Mouse (Mus musculus): ENCODE data around the gene Unc13a.

Unc13a gene

GRCm38 (mm10) chr8:71612141-71612540 is 59.4 kb downstream of the Unc13a start:
- no peak for DNase-seq

- DNase-seq: peak; percentile 97
Measured at GRCm38 (mm10) chr8:71610822-71611651, 60.5 kb downstream of the Unc13a start, which contains the start of gene Colgalt1. Gene Colgalt1 (plus strand): TSS chr8:71610998.

GRCm38 (mm10) chr8:71604021-71604420 is 67.5 kb downstream of the Unc13a start:
- no peak for DNase-seq

- DNase-seq: no peak
Measured at GRCm38 (mm10) chr8:71602666-71603334, 68.8 kb downstream of the Unc13a start.

- DNase-seq: peak; percentile 64
Measured at GRCm38 (mm10) chr8:71601939-71602665, 69.5 kb downstream of the Unc13a start.

- DNase-seq: no peak
Measured at GRCm38 (mm10) chr8:71598841-71599240, 72.7 kb downstream of the Unc13a start.

- DNase-seq: no peak
Measured at GRCm38 (mm10) chr8:71598375-71598774, 73.2 kb downstream of the Unc13a start.

- DNase-seq: no peak
Measured at GRCm38 (mm10) chr8:71597451-71597850, 74.1 kb downstream of the Unc13a start, which contains the start of gene Fam129c. Gene Fam129c (plus strand): TSS chr8:71597648.

GRCm38 (mm10) chr8:71596798-71597197 is 74.8 kb downstream of the Unc13a start:
- peak; percentile 36 for DNase-seq

- DNase-seq: no peak
Measured at GRCm38 (mm10) chr8:71596384-71596783, 75.2 kb downstream of the Unc13a start.

GRCm38 (mm10) chr8:71595862-71596261 is 75.7 kb downstream of the Unc13a start:
- DNase-seq: peak; percentile 94

GRCm38 (mm10) chr8:71594324-71594722 is 77.2 kb downstream of the Unc13a start:
- no peak for DNase-seq

GRCm38 (mm10) chr8:71593556-71594323 is 77.8 kb downstream of the Unc13a start:
- no peak for DNase-seq

- DNase-seq: peak; percentile 82
Measured at GRCm38 (mm10) chr8:71592374-71593170, 79.0 kb downstream of the Unc13a start.

- peak; percentile 96 for DNase-seq
Measured at GRCm38 (mm10) chr8:71591471-71592373, 79.8 kb downstream of the Unc13a start, which contains the start of gene Pgls. Gene Pgls (plus strand): TSS chr8:71592176.

GRCm38 (mm10) chr8:71591017-71591416 is 80.5 kb downstream of the Unc13a start:
- DNase-seq: no peak

GRCm38 (mm10) chr8:71588762-71589161 is 82.8 kb downstream of the Unc13a start:
- no peak for DNase-seq

GRCm38 (mm10) chr8:71586891-71587290 is 84.7 kb downstream of the Unc13a start:
- peak; percentile 59 for DNase-seq

GRCm38 (mm10) chr8:71580201-71580600 is 91.4 kb downstream of the Unc13a start:
- DNase-seq: no peak

- no peak for DNase-seq
Measured at GRCm38 (mm10) chr8:71579476-71579875, 92.1 kb downstream of the Unc13a start.

Data from thymus, postnatal 25 days (tissue).